13 mouse cellular contexts compared by ENCODE assay signal in the genomic region with DNA sequence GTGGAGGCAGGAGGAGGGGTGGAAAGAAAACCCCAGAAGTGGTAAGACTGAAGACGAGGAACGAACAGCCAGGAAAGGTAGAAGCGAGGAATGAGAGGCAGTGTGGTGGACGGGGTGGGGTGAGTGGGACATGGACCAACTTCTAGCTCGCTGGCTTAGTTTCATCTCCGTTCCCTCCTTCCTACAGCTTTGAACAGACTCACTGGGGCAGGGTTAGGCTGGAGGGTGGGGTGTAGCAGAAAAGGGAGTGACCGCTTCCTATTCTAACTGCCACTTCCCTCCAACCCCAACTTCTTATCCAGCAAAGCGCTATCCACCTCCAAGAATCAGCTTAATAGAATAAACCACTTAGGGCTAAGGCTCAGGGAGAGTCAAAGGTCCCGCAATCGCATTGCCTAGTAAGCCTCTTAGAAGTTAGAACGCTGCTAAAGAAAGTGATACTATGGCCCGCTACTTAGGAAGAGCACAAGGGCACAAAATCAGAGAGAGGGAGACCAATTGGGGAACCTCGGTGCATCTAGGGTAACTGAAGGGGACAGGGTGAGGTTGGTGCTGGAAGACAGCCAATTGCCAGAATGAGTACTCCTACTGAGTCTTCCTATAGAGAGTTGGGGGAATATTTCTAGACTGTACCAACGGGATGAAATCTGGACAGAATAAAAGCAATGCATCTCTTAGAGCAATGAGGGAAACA. TPM values are rescaled to one million over a fixed set of nuclear protein-coding genes. Genes with fewer than 3 reads are reported as not detected.
DNase-seq lines count a peak whose midpoint lies in the region; ATAC-seq and TF ChIP-seq lines count a peak whose summit lies in the region.
"Had no signal": no experiment of that assay in that cellular context is flagged by ENCODE, and none has a peak within 500 bp of the region (broad histone marks: within the 10 kb centered on the region; RNA-seq: fewer than 3 reads in every experiment).

No protein-coding gene starts in this region.

- H3K27ac ChIP-seq in gastrocnemius, adult 2 months, result peak overlapping the region; percentile 8; the same call in 1 of the 2 replicates
- H3K27ac ChIP-seq in midbrain, embryonic 11.5 days (ENCODE audit: low read depth, low read length), result no peak overlapping the region
- H3K27ac ChIP-seq in midbrain, embryonic 16.5 days (ENCODE audit: low read length), result no peak overlapping the region

- no peaks in the 10 kb centered on the region for H3K9me3 ChIP-seq in midbrain, embryonic 11.5 days (ENCODE audit: control insufficient read depth, low read length)
- H3K9me3 ChIP-seq in midbrain, embryonic 16.5 days (replicated peaks; ENCODE audit: control insufficient read depth, low read length, poor library complexity, severe bottlenecking), result no peaks in the 10 kb centered on the region

- TF ChIP-seq CTCF in gastrocnemius, adult 2 months (IDR thresholded peaks at IDR 0.05), result no peak

- no peak overlapping the region for H3K9ac ChIP-seq in midbrain, embryonic 11.5 days (ENCODE audit: low read length)
- H3K9ac ChIP-seq in midbrain, embryonic 16.5 days (ENCODE audit: low read depth, low read length), result no peak overlapping the region

- intact Hi-C loops in gastrocnemius, adult 2 months (cut with DNase I), result no loop called here

- H3K4me3 ChIP-seq in gastrocnemius, adult 2 months, result peak overlapping the region; percentile 42
- no peak overlapping the region for H3K4me3 ChIP-seq in midbrain, embryonic 11.5 days (ENCODE audit: low read depth, low read length)
- H3K4me3 ChIP-seq in midbrain, embryonic 16.5 days (ENCODE audit: low read depth, low read length), result no peak overlapping the region

- no peaks in the 10 kb centered on the region for H3K27me3 ChIP-seq in midbrain, embryonic 11.5 days (ENCODE audit: control insufficient read depth, insufficient read depth, low read length)
- H3K27me3 ChIP-seq in midbrain, embryonic 16.5 days (ENCODE audit: control insufficient read depth, insufficient read depth, low read depth, low read length), result peaks cover 12% of the 10 kb centered on the region

- no peak for ATAC-seq in midbrain, embryonic 11.5 days (ENCODE audit: low FRiP score)
- no peak for ATAC-seq in midbrain, embryonic 16.5 days
- peak; percentile 18 to 47 for ATAC-seq in hematopoietic stem cell, adult 5-6 weeks (replicated peaks in 1 of 2; ENCODE audit: insufficient read depth in 1 of 2, low FRiP score in 2 of 2, low TSS enrichment in 1 of 2, low read depth in 1 of 2, poor library complexity in 2 of 2, severe bottlenecking in 2 of 2)
- ATAC-seq in megakaryocyte progenitor cell, adult 5-6 weeks (replicated peaks; ENCODE audit: poor library complexity), result peak; percentile 47

- no peak overlapping the region for H3K4me2 ChIP-seq in midbrain, embryonic 11.5 days
- H3K4me2 ChIP-seq in midbrain, embryonic 16.5 days (ENCODE audit: low read length), result no peak overlapping the region

- 61% methylated on average over 14 of the region's 14 CpGs for WGBS in midbrain, embryonic 11.5 days
- WGBS in midbrain, embryonic 16.5 days, result 63% methylated on average over 14 of the region's 14 CpGs

- H3K4me1 ChIP-seq in midbrain, embryonic 11.5 days (ENCODE audit: control insufficient read depth, insufficient read depth, low read length), result no peaks in the 10 kb centered on the region
- peaks cover 4% of the 10 kb centered on the region; the same call in 1 of the 2 replicates for H3K4me1 ChIP-seq in midbrain, embryonic 16.5 days (ENCODE audit: control insufficient read depth, insufficient read depth, low read length)

- no peaks in the 10 kb centered on the region for H3K36me3 ChIP-seq in midbrain, embryonic 11.5 days (ENCODE audit: control insufficient read depth, insufficient read depth, low read length)
- no peaks in the 10 kb centered on the region for H3K36me3 ChIP-seq in midbrain, embryonic 16.5 days (ENCODE audit: control insufficient read depth, insufficient read depth, low read length)

- no peak for DNase-seq in gastrocnemius, adult 2 months
- DNase-seq in gastrocnemius, adult 8-10 months (ENCODE audit: low spot score in 2 of 2), result no peak
- DNase-seq in midbrain, embryonic 11.5 days (ENCODE audit: low spot score, missing footprints), result peak; percentile 82
- DNase-seq in right cerebral cortex, adult 18-20 months, result no peak
- DNase-seq in adrenal gland, postnatal 4 days (ENCODE audit: low spot score in 2 of 2), result no peak
- DNase-seq: adrenal gland, postnatal 14 days; cerebellum, adult 18-20 months; gastrocnemius, postnatal 14 days; kidney, postnatal 25 days; lung, postnatal 36 days had no signal

RNA-seq across cellular contexts. Expression of gene Rnf220, which starts 23.4 kb away (rescaled TPM):
- 10 to 100 TPM; 50.2 to 51.4 TPM for total RNA-seq in gastrocnemius, adult 2 months (2021)
- total RNA-seq in gastrocnemius, adult 8-10 months (2022), result 10 to 100 TPM; 51.7 to 56.6 (median 52.0) TPM
- 54.6 and 63.3 TPM in 2 replicates for polyA plus RNA-seq in midbrain, embryonic 11.5 days (2014; fragmentation: Nextera tagmentation; extraction: Ambion mirVana)
- 137 and 150 TPM in 2 replicates for polyA plus RNA-seq in midbrain, embryonic 16.5 days (2015; fragmentation: Nextera tagmentation; extraction: Ambion mirVana)
- 90.9 and 127 TPM in 2 replicates for total RNA-seq in hematopoietic stem cell, adult 5-6 weeks (2017)
- 52.9 and 63.3 TPM in 2 replicates for total RNA-seq in megakaryocyte progenitor cell, adult 5-6 weeks (2015)
- 83.9 and 96.5 TPM in 2 replicates for total RNA-seq in megakaryocyte progenitor cell, adult 5-6 weeks (2017)
- total RNA-seq in adrenal gland, postnatal 4 days (2021), result 100 to 1,000 TPM; 107 to 110 TPM

Comparison
In these comparisons a context has a peak if more than half of its experiments do, and no peak if none do; other contexts are left out.
1. ATAC-seq: peak in hematopoietic stem cell, adult 5-6 weeks (2 of 2) and megakaryocyte progenitor cell, adult 5-6 weeks (single experiment); none in midbrain, embryonic 11.5 days (single experiment) and midbrain, embryonic 16.5 days (single experiment).